Comparison of ENCODE assay signal across 8 mouse cellular contexts in the genomic region with DNA sequence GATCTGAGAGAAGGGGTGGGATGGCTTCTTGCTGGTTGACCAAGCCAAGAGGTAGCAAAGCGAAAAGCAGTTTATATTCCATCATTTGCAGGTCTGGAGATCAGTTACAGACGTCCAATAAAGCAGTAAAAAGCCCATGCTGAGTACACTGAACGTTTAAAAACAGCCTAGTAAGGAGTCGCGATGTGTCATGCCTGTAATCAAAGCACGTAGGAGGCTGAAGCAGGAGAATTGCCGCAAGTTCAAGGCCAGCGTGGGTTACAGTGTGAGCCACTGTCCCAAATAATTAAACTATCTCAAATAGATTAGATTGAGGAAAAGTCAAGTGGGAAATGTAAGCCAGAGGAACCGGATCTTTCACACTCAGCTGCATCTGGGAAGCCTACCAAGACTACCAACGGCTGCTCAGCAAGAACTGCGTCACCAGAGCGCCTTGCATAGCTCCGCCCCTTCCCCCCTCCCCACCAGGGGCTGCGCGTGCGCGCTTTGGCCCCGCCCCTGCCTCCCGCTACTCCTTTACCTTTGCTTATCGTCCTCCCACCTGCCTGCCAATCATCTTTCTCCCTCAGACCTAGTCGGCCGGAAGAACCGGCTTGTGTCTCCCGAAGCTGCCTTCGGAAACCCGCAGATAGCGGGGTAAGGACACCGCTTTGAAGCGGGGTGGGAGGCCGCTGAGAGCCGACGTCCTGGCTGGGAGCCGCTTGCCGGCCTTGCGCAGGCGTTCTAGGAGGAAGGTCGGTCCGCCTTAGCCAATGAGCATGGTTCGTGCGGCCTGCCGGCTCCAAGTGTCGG. TPM values are rescaled to one million over a fixed set of nuclear protein-coding genes. Genes with fewer than 3 reads are reported as not detected.
A peak's percentile ranks its signal among the peaks of the same experiment; 100 is the strongest.
DNase-seq lines count a peak whose midpoint lies in the region; ATAC-seq and TF ChIP-seq lines count a peak whose summit lies in the region.

A gene (plus strand): TSS at position 487 of the 792 bp plus-strand sequence.

- DNase-seq in gastrocnemius, adult 8-10 months (ENCODE audit: low spot score in 2 of 2) = peak; percentile 80 to 83
- peak; percentile 81 for DNase-seq in hindlimb bud, embryonic 11.5 days (ENCODE audit: extremely low spot score, low read depth, low spot score)
- DNase-seq in left cerebral cortex, adult 8-10 months (ENCODE audit: low spot score in 2 of 2) = peak; percentile 86 to 91
- peak; percentile 94 to 95 for DNase-seq in right cerebral cortex, postnatal 10 days (ENCODE audit: low spot score in 2 of 2)
- DNase-seq in urinary bladder, postnatal 25 days (ENCODE audit: low spot score) = peak; percentile 87

- TF ChIP-seq POLR2A in cortical plate, adult 2 months (IDR thresholded peaks at IDR 0.05; ENCODE audit: extremely low read depth, insufficient read depth, low read length) = peak; percentile 91

- ATAC-seq in activated CD4-positive, CD25-positive, alpha-beta regulatory T cell, adult 4 months = peak; percentile 93

- H3K27me3 ChIP-seq in megakaryocyte, embryonic 14.5 days (replicated peaks) = no peaks in the 10 kb centered on the region

- peak within 1 kb of the TSS; percentile 69 for H3K27ac ChIP-seq in cortical plate, adult 2 months (ENCODE audit: insufficient read depth, low read length)

- H3K4me1 ChIP-seq in cortical plate, adult 2 months (ENCODE audit: control insufficient read depth, insufficient read depth, low read length) = peaks cover 3% of the 10 kb centered on the region; the same call in 1 of the 2 replicates
- H3K4me1 ChIP-seq in megakaryocyte, embryonic 14.5 days = peaks cover 19% of the 10 kb centered on the region

- no peaks in the 10 kb centered on the region for H3K9me3 ChIP-seq in megakaryocyte, embryonic 14.5 days

- H3K4me3 ChIP-seq in cortical plate, adult 2 months (ENCODE audit: insufficient read depth, low read length) = peak within 1 kb of the TSS; percentile 74
- H3K4me3 ChIP-seq in megakaryocyte, embryonic 14.5 days (replicated peaks) = peak within 1 kb of the TSS; percentile 92

- no peaks in the 10 kb centered on the region for H3K36me3 ChIP-seq in megakaryocyte, embryonic 14.5 days (replicated peaks; ENCODE audit: low read length)

- TF ChIP-seq CTCF in cortical plate, adult 2 months (IDR thresholded peaks at IDR 0.05; ENCODE audit: extremely low read depth, insufficient read depth, low read length) = no peak

RNA-seq across cellular contexts. Expression of the gene that starts here (rescaled TPM):
- 10 to 100 TPM; 11.6 to 14.5 TPM for polyA plus RNA-seq in activated CD4-positive, CD25-positive, alpha-beta regulatory T cell, adult 4 months (2017; shearing (Covaris generic))
- 12.2 and 12.8 TPM in 2 replicates for polyA plus RNA-seq in cortical plate, adult 2 months (2012; rRNA removed)
- 10 to 100 TPM; 21.3 to 23.3 (median 21.9) TPM for total RNA-seq in gastrocnemius, adult 8-10 months (2022)
- total RNA-seq in left cerebral cortex, adult 8-10 months (2022) = 10 to 100 TPM; 17.3 to 19.4 (median 18.7) TPM
- polyA plus RNA-seq in megakaryocyte, embryonic 14.5 days (2012; ENCODE audit: insufficient read depth, low replicate concordance) = 0.03 TPM in 1 of 2 replicates, not detected in the other

Comparison
In these comparisons a context has a peak if more than half of its experiments do, and no peak if none do; other contexts are left out.
1. Peak in every context shown above with its lines: DNase-seq, ATAC-seq, H3K4me3 ChIP-seq and H3K27ac ChIP-seq.
2. RNA of the gene that starts here (polyA plus RNA-seq): 11.6 to 14.5 TPM in activated CD4-positive, CD25-positive, alpha-beta regulatory T cell, adult 4 months and 12.2 to 12.8 TPM in cortical plate, adult 2 months; 0.03 TPM in megakaryocyte, embryonic 14.5 days; every median in the first group is over 10 times any median in the second.